Mouse (Mus musculus): ENCODE results near the gene Rpusd3.

GRCm38 (mm10) chr6:113379246-113379645 is 39.9 kb downstream of the Rpusd3 start:
- TF ChIP-seq GATA1 (IDR thresholded peaks at IDR 0.05; ENCODE audit: borderline replicate concordance, low read length) (no peak), FLI1 (IDR thresholded peaks at IDR 0.05; ENCODE audit: low read length) (no peak)

All from megakaryocyte, embryonic 14.5 days (primary cell).